Mouse (Mus musculus) heart, postnatal 36 days (tissue): ENCODE data around the gene Mylk. TPM values are rescaled to one million over a fixed set of nuclear protein-coding genes. Genes with fewer than 3 reads are reported as not detected.

Experiments used
- DNase-seq, 2 experiments: peaks; one replicate each; pipeline ENCODE4 v3.0.0; 2021 to 2022
- intact Hi-C: fragments of 180-260 bp; cut with DNase I; formaldehyde crosslinking; loops from one replicate; pipeline ENCODE4 v1.15.1; 2025
- total RNA-seq, 2 experiments: library from RNA; stranded (reverse); gene quantifications; 2 replicates each; pipeline ENCODE4 v1.2.3; 2021

Mylk gene
- total RNA-seq, 2 experiments from 2014 or later: 25.6 to 32.4 TPM

- no peak for DNase-seq
- intact Hi-C loops: no loop called here
Observed at GRCm38 (mm10) chr16:35004356-35004755, 259.3 kb downstream of the Mylk start.

GRCm38 (mm10) chr16:35004756-35005155 lies 259.7 kb downstream of the Mylk start:
- no peak for DNase-seq
- intact Hi-C loops: no loop called here

- DNase-seq: no peak
- intact Hi-C loops: no loop called here
Observed at GRCm38 (mm10) chr16:35006251-35006650, 261.2 kb downstream of the Mylk start.

- intact Hi-C loops: no loop called here
- no peak for DNase-seq
Observed at GRCm38 (mm10) chr16:35007361-35007760, 262.4 kb downstream of the Mylk start.

- intact Hi-C loops: no loop called here
- DNase-seq: no peak
Observed at GRCm38 (mm10) chr16:35008447-35008846, 263.4 kb downstream of the Mylk start.

- DNase-seq: no peak
- intact Hi-C loops: no loop called here
Observed at GRCm38 (mm10) chr16:35013501-35013900, 268.5 kb downstream of the Mylk start.

GRCm38 (mm10) chr16:35016491-35016890 lies 271.5 kb downstream of the Mylk start:
- intact Hi-C loops: no loop called here
- DNase-seq: no peak

GRCm38 (mm10) chr16:35018470-35018974 lies 273.5 kb downstream of the Mylk start:
- intact Hi-C loops: no loop called here
- no peak for DNase-seq

- DNase-seq: no peak
- intact Hi-C loops: loop anchor here (5.0 kb wide), 1 partner anchor 1840 kb away; no protein-coding TSS in a partner anchor
Observed at GRCm38 (mm10) chr16:35021903-35022241, 276.9 kb downstream of the Mylk start.

- intact Hi-C loops: loop anchor here (5.0 kb wide), 1 partner anchor 1840 kb away; no protein-coding TSS in a partner anchor
- peak; percentile 94 to 95 for DNase-seq
Observed at GRCm38 (mm10) chr16:35022242-35023137, 277.5 kb downstream of the Mylk start, which contains the start of gene Hacd2. TSS of gene Hacd2 (plus strand) at chr16:35022428.

- DNase-seq: no peak
Observed at GRCm38 (mm10) chr16:35023138-35023735, 278.2 kb downstream of the Mylk start.

GRCm38 (mm10) chr16:35024300-35024699 lies 279.3 kb downstream of the Mylk start:
- intact Hi-C loops: loop anchor here (5.0 kb wide), 1 partner anchor 1842 kb away; no protein-coding TSS in a partner anchor
- DNase-seq: no peak

More at GRCm38 (mm10) chr16:35023138-35023735, 278.2 kb downstream of the Mylk start:
- intact Hi-C loops: loop anchor here (5.0 kb wide), 1 partner anchor 1841 kb away; no protein-coding TSS in a partner anchor

GRCm38 (mm10) chr16:35025347-35025746 lies 280.3 kb downstream of the Mylk start:
- intact Hi-C loops: no loop called here
- DNase-seq: no peak

- DNase-seq: no peak
- intact Hi-C loops: no loop called here
Observed at GRCm38 (mm10) chr16:35033241-35033640, 288.2 kb downstream of the Mylk start.

GRCm38 (mm10) chr16:35033809-35034577 lies 289.0 kb downstream of the Mylk start:
- no peak for DNase-seq
- intact Hi-C loops: no loop called here

GRCm38 (mm10) chr16:35034971-35035370 lies 290.0 kb downstream of the Mylk start:
- intact Hi-C loops: no loop called here
- no peak for DNase-seq

- intact Hi-C loops: no loop called here
- DNase-seq: no peak
Observed at GRCm38 (mm10) chr16:35036754-35037153, 291.7 kb downstream of the Mylk start.

GRCm38 (mm10) chr16:35038343-35039057 lies 293.5 kb downstream of the Mylk start:
- intact Hi-C loops: no loop called here
- no peak for DNase-seq

GRCm38 (mm10) chr16:35040154-35040553 lies 295.1 kb downstream of the Mylk start:
- DNase-seq: no peak

GRCm38 (mm10) chr16:35041001-35041400 lies 296.0 kb downstream of the Mylk start:
- intact Hi-C loops: no loop called here
- DNase-seq: no peak

More at GRCm38 (mm10) chr16:35040154-35040553, 295.1 kb downstream of the Mylk start:
- intact Hi-C loops: no loop called here
